Mouse (Mus musculus) MEL-GATA-1-ER (cell line): ENCODE results near the gene Zbtb43.

Experiments used
- DNase-seq: peaks from one replicate; pipeline ENCODE4 v3.0.0-alpha.2; 2012; ENCODE audit warnings: low read depth; ENCODE audit errors: extremely low read depth

Zbtb43 gene

DNA sequence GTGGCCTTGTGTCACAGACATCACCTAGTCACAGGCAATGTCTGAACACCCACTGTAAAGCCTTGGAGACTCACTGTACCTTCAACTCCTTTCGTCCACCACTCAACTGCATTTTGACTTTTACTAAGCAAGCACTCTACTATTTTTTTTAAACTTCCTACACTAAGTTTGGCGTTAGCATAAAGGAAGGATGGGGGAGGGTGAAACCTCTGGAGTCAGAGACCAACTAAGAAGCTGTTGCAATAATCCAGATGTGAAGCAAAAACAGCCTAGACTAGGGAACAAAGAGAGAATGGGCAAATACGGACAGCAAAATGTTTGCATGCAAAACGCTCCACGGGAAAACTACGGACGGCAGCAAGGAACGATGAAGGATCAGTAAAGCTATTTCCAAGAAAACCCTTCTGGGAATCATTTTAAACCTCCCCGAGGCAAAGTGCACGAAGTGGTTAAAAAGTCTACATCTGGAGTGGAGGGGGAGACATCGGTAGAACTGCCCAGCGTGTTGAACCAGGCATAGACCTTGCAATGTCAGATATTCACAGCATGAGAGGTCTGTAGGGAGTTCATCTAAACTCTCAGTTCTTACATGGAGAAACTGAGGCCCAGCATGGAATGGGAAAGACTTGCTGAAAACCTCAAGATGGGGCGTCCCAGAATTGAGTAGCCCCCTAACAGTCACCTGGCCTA lies 38.1 kb downstream of the Zbtb43 start:
- DNase-seq, result peak; percentile 18

GRCm38 (mm10) chr2:33429339-33429738 lies 39.0 kb downstream of the Zbtb43 start:
- peak; percentile 72 for DNase-seq

DNA sequence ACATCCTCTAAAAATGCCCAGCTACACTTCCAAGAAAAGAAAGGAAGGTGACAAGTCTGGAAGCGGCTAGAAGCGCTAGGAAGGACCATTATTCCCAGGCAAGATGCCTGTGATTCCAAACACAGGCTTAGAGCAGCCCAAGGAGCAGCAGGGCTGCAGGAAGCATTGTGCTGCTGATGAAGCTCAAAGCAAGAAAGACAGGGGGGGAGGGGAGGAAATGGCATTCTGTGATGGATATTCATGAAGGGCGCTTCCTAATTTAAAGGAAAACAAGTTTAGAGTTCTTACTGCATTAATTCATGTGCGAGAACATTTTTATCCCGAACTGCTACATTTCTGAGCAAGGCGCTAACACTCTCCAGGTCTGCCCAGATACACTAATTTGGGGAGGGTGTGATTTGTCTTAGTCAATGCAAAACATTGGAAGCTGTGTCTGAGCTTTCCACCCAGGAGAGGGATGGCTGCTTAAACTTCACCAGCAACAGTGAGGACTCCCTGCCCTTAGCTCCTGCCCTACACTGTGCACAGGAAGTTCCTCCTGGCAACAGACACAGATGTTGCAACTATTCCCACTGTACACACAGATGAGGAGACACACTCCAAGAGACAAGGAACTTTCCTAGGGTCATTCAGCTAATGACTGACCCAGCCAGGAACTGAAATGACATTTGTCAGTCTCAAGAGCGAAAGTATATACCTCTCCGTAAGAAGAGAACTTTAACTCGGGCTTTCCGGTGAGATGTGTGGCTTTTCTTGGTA lies 41.5 kb downstream of the Zbtb43 start:
- no peak for DNase-seq

GRCm38 (mm10) chr2:33417454-33417853 lies 50.9 kb downstream of the Zbtb43 start:
- DNase-seq, result no peak

DNA sequence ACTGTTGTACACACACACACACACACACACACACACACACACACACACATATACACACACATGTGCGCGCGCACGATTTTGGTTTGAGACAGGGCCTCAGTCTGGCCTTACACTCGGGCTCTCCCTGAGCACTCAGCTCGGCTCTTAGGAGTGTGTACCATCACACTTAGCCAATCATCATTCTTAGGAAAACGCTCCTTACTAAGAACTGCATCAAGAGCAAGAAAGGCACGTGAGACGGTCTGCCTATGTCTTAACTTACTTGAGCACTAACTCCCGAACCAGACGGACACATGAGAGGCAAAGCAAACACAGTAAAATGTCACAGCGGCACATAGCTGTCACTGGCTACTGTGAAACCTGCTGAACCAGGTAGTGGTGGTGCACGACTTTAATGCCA lies 54.3 kb downstream of the Zbtb43 start:
- no peak for DNase-seq

DNA sequence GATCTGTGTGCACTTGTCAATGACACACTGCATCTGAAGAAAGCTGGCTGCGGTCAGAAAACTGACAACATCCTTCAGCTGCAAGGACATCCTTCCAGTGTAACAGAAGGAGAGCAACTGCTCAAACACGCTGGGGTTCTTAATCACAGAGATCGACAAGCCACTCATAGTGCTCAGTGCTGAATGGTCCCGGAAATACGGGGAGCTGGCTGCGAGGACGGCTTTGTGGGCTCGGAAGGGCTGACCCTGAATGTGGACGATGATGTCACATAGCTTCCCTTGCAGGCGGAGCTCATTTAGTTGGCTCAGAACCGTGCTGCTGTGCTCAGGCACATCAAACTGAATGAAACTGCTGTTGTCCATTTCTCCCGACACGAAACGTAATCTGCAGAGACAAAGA lies 56.2 kb downstream of the Zbtb43 start:
- no peak for DNase-seq

GRCm38 (mm10) chr2:33403511-33404003 lies 64.8 kb downstream of the Zbtb43 start:
- DNase-seq, result peak; percentile 49

DNA sequence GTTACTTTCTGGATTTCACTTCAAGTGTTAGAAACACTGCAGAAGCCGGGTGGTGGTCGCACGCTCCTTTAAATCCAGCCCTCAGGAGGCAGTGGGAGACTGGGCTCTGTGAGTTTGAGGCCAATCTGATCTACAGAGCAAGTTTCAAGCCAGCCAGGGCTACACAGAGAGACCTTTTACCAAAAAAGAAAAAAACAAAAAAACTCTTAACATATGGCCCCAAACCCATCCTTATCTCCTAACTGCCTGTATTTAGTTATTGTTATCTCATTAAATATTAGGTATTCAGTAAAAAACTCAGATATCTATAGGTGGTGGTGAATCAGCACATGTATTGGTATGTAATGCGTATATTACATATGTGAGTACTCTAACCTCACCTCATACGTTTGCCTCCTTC lies 65.7 kb downstream of the Zbtb43 start:
- DNase-seq, result no peak

DNA sequence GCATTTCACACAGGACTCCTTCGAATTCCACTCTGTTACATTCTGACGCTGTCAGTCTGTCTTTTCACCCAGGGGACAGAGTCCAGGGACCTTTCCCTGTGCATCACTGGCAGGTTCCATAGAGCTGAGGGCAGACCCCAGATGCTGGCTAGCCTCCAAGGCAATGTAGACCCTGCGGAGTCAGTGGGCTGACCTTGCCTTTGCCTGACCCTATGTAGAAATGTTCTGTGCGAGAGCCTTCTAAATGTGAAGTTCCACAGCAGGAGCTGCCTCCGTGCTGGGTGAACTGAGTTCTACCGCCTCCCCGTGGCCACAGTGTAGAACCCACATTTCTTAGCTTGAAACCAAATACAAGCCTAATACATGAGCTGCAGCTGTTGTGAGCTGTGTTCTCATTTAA lies 66.1 kb downstream of the Zbtb43 start:
- DNase-seq, result peak; percentile 14

DNA sequence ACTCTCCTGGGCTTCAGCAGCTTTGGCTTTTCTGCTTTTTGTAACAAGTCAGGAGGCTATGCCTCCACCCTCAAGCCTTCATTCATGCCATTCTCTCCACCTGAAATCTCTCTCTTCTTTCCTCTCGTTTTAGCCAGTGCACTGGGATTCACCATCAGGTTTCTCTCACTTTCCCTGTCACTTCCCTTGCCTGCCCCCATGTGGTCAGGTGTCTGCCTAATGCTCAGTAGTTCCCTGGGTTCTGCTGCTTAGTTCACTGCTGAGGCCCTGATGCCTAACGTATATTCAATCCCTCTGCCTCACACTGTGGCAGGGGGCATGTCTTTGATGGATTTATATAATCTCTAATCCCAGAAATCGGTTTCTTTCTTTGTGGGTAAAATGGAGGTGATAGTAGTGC lies 67.1 kb downstream of the Zbtb43 start:
- DNase-seq, result no peak

DNA sequence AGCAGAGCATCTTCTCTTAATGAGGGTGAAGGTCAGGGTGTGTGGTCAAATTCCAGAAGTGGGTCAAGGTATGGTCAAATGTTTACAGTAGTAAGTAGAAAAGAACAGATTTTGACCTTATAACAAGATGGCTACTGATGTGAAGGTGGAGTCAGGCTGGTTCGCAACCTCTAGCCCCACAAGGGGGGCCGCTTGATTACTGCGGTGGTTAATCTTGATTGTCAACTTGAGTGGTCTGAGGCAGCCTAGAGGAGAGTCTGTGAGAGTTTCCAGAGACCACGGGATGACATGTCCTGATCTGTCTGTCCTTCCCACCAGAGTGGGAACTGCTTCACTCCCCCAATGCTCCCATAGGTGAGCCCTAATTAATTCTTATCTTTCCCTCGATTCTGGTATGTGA lies 67.8 kb downstream of the Zbtb43 start:
- no peak for DNase-seq
